Comparison of ENCODE assay signal across 14 mouse cellular contexts in genomic region chr14:121688175-121688574, GRCm38 (mm10).
"Had no signal": no experiment of that assay in that cellular context is flagged by ENCODE, and none has a peak within 500 bp of the region (broad histone marks: within the 10 kb centered on the region; RNA-seq: fewer than 3 reads in every experiment).

No protein-coding gene starts in this region.

- H3K36me3 ChIP-seq: liver, embryonic 15.5 days; midbrain, embryonic 12.5 days; neural tube, embryonic 15.5 days had no signal

- DNase-seq: kidney, adult 11 months; kidney, adult 9 months; kidney, postnatal 4 days; lung, adult 2 months; lung, postnatal 36 days; thymus, postnatal 4 days had no signal

- H3K9me3 ChIP-seq: liver, embryonic 15.5 days; midbrain, embryonic 12.5 days; neural tube, embryonic 15.5 days had no signal

- H3K4me2 ChIP-seq: liver, embryonic 11.5 days; liver, embryonic 15.5 days; midbrain, embryonic 12.5 days; neural tube, embryonic 15.5 days had no signal

- H3K27me3 ChIP-seq: liver, embryonic 15.5 days; midbrain, embryonic 12.5 days; neural tube, embryonic 15.5 days had no signal

- H3K27ac ChIP-seq: kidney, postnatal 0 days; liver, embryonic 15.5 days; midbrain, embryonic 12.5 days; neural tube, embryonic 15.5 days; stomach, postnatal 0 days had no signal

- H3K4me1 ChIP-seq: liver, embryonic 15.5 days had no signal

- H3K9ac ChIP-seq: liver, embryonic 15.5 days; midbrain, embryonic 12.5 days; neural tube, embryonic 15.5 days had no signal

- ATAC-seq: lung, postnatal 0 days had no signal

- H3K4me3 ChIP-seq: liver, embryonic 15.5 days; midbrain, embryonic 12.5 days; myocyte; neural tube, embryonic 15.5 days had no signal
